Mouse (Mus musculus) stomach, postnatal 0 days (tissue): Measurements from ENCODE around the gene Lrguk.

ENCODE experiments used
- CTCF ChIP-seq: IDR thresholded peaks from 2 replicates; pipeline ENCODE4 v1.5.1; 2016; ENCODE audit warnings: antibody characterized with exemption, low read depth, mild to moderate bottlenecking, moderate library complexity
- EP300 ChIP-seq: optimal IDR thresholded peaks from 2 replicates; pipeline ENCODE3; 2016; ENCODE audit warnings: antibody characterized with exemption

GRCm38 (mm10) chr6:34049433-34049832, 20.2 kb downstream of the Lrguk start:
- no peak for TF ChIP-seq CTCF
- no peak for TF ChIP-seq EP300
